Mouse (Mus musculus) spleen, adult 2 months (tissue): Measurements from ENCODE around the gene Elmo1. TPM values are rescaled to one million over a fixed set of nuclear protein-coding genes. Genes with fewer than 3 reads are reported as not detected.

Source experiments
- DNase-seq, 2 experiments: peaks; one replicate each; pipeline versions ENCODE4 v3.0.0 to v3.0.0-alpha.2; 2012 to 2021; ENCODE audit warnings: low spot score in 2 of 2, low read depth in 1 of 2
- H3K27ac ChIP-seq: fragments of 200-500 bp; 2 replicates; pipeline ENCODE4 v1.5.1; 2012; ENCODE audit warnings: low read length, inconsistent platforms; ENCODE audit not compliant: insufficient read depth
- H3K27me3 ChIP-seq: fragments of 200-500 bp; 2 replicates; pipeline ENCODE4 v1.6.1; 2012; ENCODE audit warnings: mild to moderate bottlenecking, moderate library complexity, low read length, inconsistent platforms; ENCODE audit not compliant: control insufficient read depth, insufficient read depth
- H3K36me3 ChIP-seq: fragments of 200-500 bp; 2 replicates; pipeline ENCODE4 v1.6.1; 2012; ENCODE audit warnings: mild to moderate bottlenecking, low read length, inconsistent platforms; ENCODE audit not compliant: control insufficient read depth, insufficient read depth
- H3K4me1 ChIP-seq: fragments of 200-500 bp; 2 replicates; pipeline ENCODE4 v1.6.1; 2011; ENCODE audit warnings: inconsistent platforms; ENCODE audit not compliant: control insufficient read depth, insufficient read depth, insufficient read length
- H3K4me3 ChIP-seq: fragments of 200-500 bp; 2 replicates; pipeline ENCODE4 v1.5.1; 2011; ENCODE audit warnings: mild to moderate bottlenecking, inconsistent platforms; ENCODE audit not compliant: insufficient read depth, insufficient read length; ENCODE audit errors: extremely low read depth
- CTCF ChIP-seq: fragments of 200-500 bp; IDR thresholded peaks from 2 replicates; pipeline ENCODE4 v1.5.1; 2011; ENCODE audit warnings: mild to moderate bottlenecking, inconsistent platforms; ENCODE audit not compliant: insufficient read depth, insufficient read length, insufficient replicate concordance; ENCODE audit errors: extremely low read depth
- POLR2A ChIP-seq: fragments of 200-500 bp; IDR thresholded peaks from 2 replicates; pipeline ENCODE4 v1.6.1; 2011; ENCODE audit warnings: low read depth, low read length, inconsistent platforms
- WGBS: fragments of 180-500 bp; shearing (Covaris S2); methylation state at CpG from one replicate; pipeline ENCODE4 v1.1.7; 2018; 5-methylcytosine and 5-hydroxymethylcytosine counted together
- polyA plus RNA-seq: library from polyadenylated mRNA; depleted of rRNA; stranded (reverse); fragments of >200 nt; gene quantifications from 2 replicates; pipeline ENCODE4 v1.2.3, GENCODE M21; 2012

The Elmo1 gene
- polyA plus RNA-seq, 1 experiment = 33.3 TPM

DNA sequence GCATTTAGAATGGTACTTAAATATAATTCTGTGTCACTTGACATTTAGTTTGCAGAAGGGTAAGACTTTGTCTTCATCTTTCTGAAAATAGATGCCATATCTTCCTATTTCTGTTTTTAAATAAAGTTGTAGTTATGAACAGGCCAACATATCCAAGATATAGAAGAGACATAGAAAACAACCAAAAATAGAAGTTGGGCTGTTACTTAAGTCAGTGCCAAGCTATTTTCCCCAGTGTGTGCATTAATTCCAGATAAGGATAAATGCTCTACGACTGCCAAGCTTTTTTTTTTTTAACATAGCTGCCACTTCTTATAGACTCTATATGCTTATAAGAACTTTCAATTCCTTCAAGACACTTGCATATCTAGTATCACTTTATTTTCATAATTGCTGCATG lies 511.0 kb downstream of the Elmo1 start:
- H3K27ac ChIP-seq = no peak overlapping the region
- no peaks in the 10 kb centered on the region for H3K4me1 ChIP-seq
- H3K36me3 ChIP-seq = peaks cover 16% of the 10 kb centered on the region
- DNase-seq = no peak
- WGBS = 82% methylated on average over 1 of the region's 1 CpGs
- no peak overlapping the region for H3K4me3 ChIP-seq
- TF ChIP-seq CTCF (no peak), POLR2A (no peak)
- H3K27me3 ChIP-seq = no peaks in the 10 kb centered on the region

DNA sequence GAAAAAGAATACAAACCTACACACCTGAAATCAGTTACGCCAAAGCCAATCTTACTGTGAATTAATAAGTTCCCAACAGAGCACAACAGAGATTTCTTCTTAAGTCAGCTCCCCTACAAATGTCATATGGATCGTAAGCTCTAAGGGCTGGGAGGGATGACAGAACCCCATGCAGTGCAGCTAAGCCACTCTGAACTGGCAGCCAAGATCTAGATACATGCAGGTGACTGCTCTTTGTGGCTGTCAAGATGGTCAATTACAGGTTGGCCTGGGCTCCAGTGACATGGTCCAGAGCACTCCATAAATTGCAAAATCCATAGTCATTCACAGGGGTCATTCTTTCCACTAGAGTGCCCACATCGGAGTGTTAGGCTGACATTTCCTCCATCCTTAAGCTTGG lies 516.5 kb downstream of the Elmo1 start:
- no peak for TF ChIP-seq CTCF
- no peak for TF ChIP-seq POLR2A
- 95% methylated on average over 3 of the region's 3 CpGs for WGBS
- Histone ChIP-seq H3K27me3 (no peaks in the 10 kb centered on the region), H3K4me1 (no peaks in the 10 kb centered on the region), H3K36me3 (peaks cover 16% of the 10 kb centered on the region), H3K4me3 (no peak overlapping the region), H3K27ac (no peak overlapping the region)
- DNase-seq = no peak

DNA sequence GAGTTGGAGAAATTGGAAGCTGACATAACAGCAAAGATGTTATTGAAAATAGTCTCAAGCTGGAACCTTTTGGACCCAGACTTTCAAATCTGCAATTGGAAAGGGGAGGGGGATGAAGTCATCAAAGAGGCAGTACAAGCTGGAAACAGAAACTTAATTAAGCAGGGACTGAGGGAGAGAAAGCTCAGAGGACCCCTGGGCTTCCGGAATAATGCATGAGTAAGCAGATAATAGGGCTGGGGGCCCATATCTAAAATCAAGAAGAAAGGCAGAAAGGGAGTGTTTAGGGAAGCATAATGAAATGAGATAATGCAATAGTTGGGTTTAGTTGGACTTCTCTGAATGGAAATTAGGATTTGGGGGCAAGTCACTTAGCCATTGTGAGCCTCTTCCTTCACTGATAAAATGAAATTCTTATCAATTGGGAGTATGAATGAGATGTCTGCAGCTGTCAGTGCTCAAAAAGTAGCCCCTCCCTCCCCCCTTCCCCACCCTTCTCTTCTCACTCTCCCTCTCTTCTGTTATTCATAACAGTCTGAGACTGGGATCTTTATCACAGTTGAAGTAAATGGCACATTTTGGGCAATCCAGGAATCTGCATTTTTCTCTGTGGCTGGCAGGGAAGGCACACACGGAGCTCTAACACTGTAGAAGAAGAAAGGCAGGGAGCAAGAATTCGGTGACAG lies 518.8 kb downstream of the Elmo1 start:
- H3K36me3 ChIP-seq = peaks cover 13% of the 10 kb centered on the region
- 78% methylated on average over 3 of the region's 3 CpGs for whole genome bisulfite sequencing
- no peak overlapping the region for H3K4me3 ChIP-seq
- no peaks in the 10 kb centered on the region for H3K27me3 ChIP-seq
- no peaks in the 10 kb centered on the region for H3K4me1 ChIP-seq
- TF ChIP-seq POLR2A = no peak
- no peak for TF ChIP-seq CTCF
- H3K27ac ChIP-seq = no peak overlapping the region
- DNase-seq = no peak

DNA sequence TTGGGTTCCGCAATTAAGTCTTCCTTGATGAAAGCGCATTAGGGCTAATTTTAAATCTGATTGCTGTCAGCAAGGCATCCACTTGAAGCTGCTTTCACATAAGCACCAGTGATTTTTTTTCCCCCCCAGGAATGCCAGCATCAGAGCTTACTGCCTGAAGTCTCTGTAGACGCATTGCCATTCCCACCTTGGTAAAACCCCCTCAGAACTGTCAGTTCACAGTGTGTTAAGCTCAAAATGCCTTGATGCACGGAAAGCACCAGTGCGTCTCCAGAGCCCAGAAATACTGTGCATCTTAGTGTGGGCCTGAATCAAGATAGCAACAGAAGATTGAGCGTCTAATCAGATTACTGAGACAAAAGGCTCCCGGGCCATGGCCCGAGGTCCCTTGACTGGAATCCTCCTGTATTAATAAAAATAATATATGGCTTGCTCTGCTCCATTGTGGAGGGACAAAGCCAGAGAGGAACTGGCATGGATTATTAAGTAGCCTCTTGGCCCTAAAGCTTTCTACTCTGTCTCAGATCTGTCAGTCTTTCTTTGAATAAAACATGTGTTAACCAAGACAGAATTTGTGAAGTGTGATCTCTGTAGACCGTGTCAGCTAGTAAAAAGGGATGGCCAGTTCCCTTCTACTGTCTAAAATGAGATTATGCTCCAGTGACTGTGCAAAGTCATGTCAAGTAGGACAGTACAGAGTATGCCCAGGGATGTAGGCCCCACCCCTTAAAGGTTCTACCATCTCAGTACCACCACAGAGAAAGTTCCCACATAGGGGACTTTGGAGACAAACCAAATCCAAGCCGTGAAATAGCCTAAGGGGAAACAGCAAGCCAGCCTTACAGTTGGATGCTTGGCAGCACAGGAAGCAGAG lies 525.4 kb downstream of the Elmo1 start:
- no peak overlapping the region for H3K27ac ChIP-seq
- no peaks in the 10 kb centered on the region for H3K27me3 ChIP-seq
- 89% methylated on average over 10 of the region's 10 CpGs for WGBS
- H3K36me3 ChIP-seq = no peaks in the 10 kb centered on the region
- TF ChIP-seq CTCF (no peak), POLR2A (no peak)
- no peaks in the 10 kb centered on the region for H3K4me1 ChIP-seq
- no peak overlapping the region for H3K4me3 ChIP-seq
- no peak for DNase-seq

DNA sequence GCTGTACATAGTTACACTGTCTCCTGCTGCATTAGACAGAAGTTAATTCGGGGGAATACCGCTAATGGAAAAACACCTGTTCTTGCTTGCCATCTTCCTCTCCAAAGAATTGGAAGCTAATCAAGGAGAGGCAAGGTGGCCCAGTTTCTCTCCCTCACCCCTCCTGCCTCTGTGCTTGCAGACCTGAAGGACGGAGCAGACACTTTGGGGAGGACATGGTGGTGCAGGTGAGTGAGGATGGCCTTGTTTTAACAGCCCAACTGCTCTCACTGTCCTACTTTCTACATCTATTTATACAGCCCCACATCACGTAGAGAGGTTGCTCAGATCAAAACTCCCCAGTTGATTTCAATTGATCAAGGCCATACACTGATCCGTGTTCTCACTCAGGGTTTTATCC lies 529.5 kb downstream of the Elmo1 start:
- TF ChIP-seq CTCF (no peak), POLR2A (no peak)
- no peak for DNase-seq
- Histone ChIP-seq H3K4me1 (no peaks in the 10 kb centered on the region), H3K27ac (no peak overlapping the region), H3K27me3 (no peaks in the 10 kb centered on the region), H3K36me3 (no peaks in the 10 kb centered on the region), H3K4me3 (no peak overlapping the region)
- 90% methylated on average over 5 of the region's 5 CpGs for WGBS

DNA sequence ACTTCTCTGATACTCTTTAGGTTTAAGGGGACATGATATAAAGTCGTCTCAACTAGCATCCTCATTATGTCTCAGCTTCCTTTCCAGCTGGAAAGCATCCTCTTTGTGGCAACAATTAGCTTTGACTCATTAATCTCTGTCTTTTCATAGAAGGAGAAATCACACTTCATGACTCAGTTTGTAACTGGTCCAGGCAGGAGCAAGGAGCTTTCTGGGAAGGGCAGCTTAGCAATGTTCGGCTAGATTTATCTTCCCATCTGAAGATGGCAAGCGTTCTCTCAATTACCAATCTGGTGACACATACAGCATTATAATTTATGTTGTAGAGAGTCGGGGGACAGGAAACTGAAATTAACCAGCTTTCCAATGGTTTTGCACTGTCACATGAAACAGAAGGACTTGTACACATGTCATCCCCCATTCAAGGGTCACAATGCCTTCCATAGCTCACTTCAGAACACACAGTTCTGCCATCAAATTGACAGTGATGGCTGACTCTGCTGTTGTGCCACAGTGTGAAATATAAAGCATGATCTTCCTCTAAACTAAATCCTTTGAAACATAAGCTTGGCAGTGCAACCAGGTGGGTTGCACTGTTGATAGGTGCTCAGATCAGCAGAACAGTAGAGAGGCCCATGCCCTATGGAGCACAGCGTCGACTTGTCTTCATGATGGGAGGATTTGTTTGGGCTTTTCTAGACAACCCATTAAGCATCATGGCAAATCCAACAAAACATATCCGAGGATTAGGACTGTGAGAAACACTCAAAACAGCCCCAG lies 532.9 kb downstream of the Elmo1 start:
- DNase-seq = no peak
- no peaks in the 10 kb centered on the region for H3K27me3 ChIP-seq
- H3K4me1 ChIP-seq = no peaks in the 10 kb centered on the region
- H3K27ac ChIP-seq = no peak overlapping the region
- no peaks in the 10 kb centered on the region for H3K36me3 ChIP-seq
- no peak overlapping the region for H3K4me3 ChIP-seq
- whole genome bisulfite sequencing = 82% methylated on average over 7 of the region's 7 CpGs
- no peak for TF ChIP-seq POLR2A
- TF ChIP-seq CTCF = no peak
